ENCODE assay signal across 8 mouse cellular contexts in genomic region chr2:91963443-91963932, GRCm38 (mm10). TPM values are rescaled to one million over a fixed set of nuclear protein-coding genes. Genes with fewer than 3 reads are reported as not detected.
A peak's percentile ranks its signal among the peaks of the same experiment; 100 is the strongest.
DNase-seq lines count a peak whose midpoint lies in the region; ATAC-seq lines count a peak whose summit lies in the region.

No protein-coding gene starts in this region.

- peak; percentile 87 for ATAC-seq in heart, embryonic 14.5 days (ENCODE audit: insufficient number of reproducible peaks, insufficient read depth, low FRiP score, low read depth)
- peak; percentile 92 for ATAC-seq in liver, embryonic 12.5 days

- H3K4me2 ChIP-seq in heart, embryonic 14.5 days (ENCODE audit: low read length) = peak overlapping the region; percentile 97
- peak overlapping the region; percentile 98 for H3K4me2 ChIP-seq in liver, embryonic 12.5 days

- H3K4me1 ChIP-seq in heart, embryonic 14.5 days (ENCODE audit: control insufficient read depth in 2 of 2, insufficient read depth in 2 of 2, low read length in 2 of 2) = peaks cover 34 to 46% of the 10 kb centered on the region in 2 experiments
- H3K4me1 ChIP-seq in liver, embryonic 12.5 days = peaks cover 71% of the 10 kb centered on the region

- peak; percentile 96 to 97 for DNase-seq in CD8-positive naive resting alpha-beta T cell, adult 2 months (ENCODE audit: low read depth in 2 of 2, low spot score in 2 of 2)
- peak; percentile 75 for DNase-seq in c-Kit-negative CD71-positive TER-119-positive erythroid progenitor cells, embryonic 14.5 days (ENCODE audit: low read depth, low spot score)
- DNase-seq in fibroblast of lung, adult 2 months (ENCODE audit: low read depth) = peak; percentile 74
- DNase-seq in kidney, postnatal 14 days = peak; percentile 98
- peak; percentile 96 for DNase-seq in naive thymus-derived CD4-positive, alpha-beta T cell, adult 2 months (ENCODE audit: low read depth)
- peak; percentile 96 for DNase-seq in splenic B cell, adult 2 months (ENCODE audit: low read depth, low spot score)

- peak overlapping the region; percentile 30 to 86 for H3K27ac ChIP-seq in heart, embryonic 14.5 days (replicated peaks in 1 of 2; ENCODE audit: control insufficient read depth in 1 of 2, insufficient read depth in 1 of 2, low read depth in 2 of 2, low read length in 2 of 2)
- peak overlapping the region; percentile 88 for H3K27ac ChIP-seq in liver, embryonic 12.5 days

- no peaks in the 10 kb centered on the region for H3K36me3 ChIP-seq in heart, embryonic 14.5 days (ENCODE audit: control insufficient read depth, insufficient read depth, low read length)
- H3K36me3 ChIP-seq in liver, embryonic 12.5 days = peaks cover 22% of the 10 kb centered on the region
- peaks cover 2% of the 10 kb centered on the region for H3K36me3 ChIP-seq in splenic B cell, adult 2 months (ENCODE audit: control insufficient read depth, insufficient read depth, low read length, poor library complexity, severe bottlenecking)

- H3K9ac ChIP-seq in heart, embryonic 14.5 days (ENCODE audit: low read length) = peak overlapping the region; percentile 95
- H3K9ac ChIP-seq in liver, embryonic 12.5 days = peak overlapping the region; percentile 90

- H3K27me3 ChIP-seq in heart, embryonic 14.5 days (ENCODE audit: control insufficient read depth, insufficient read depth, low read length) = no peaks in the 10 kb centered on the region
- H3K27me3 ChIP-seq in liver, embryonic 12.5 days (replicated peaks) = peaks cover 32% of the 10 kb centered on the region
- H3K27me3 ChIP-seq in splenic B cell, adult 2 months (ENCODE audit: control insufficient read depth, insufficient read depth, low read length, poor library complexity, severe bottlenecking) = no peaks in the 10 kb centered on the region

- no peaks in the 10 kb centered on the region for H3K9me3 ChIP-seq in heart, embryonic 14.5 days (ENCODE audit: control insufficient read depth, low read length)
- H3K9me3 ChIP-seq in liver, embryonic 12.5 days (replicated peaks) = no peaks in the 10 kb centered on the region

- 0% methylated on average over 30 of the region's 57 CpGs for WGBS in heart, embryonic 14.5 days
- under 1% methylated on average over 44 of the region's 57 CpGs for WGBS in liver, embryonic 12.5 days (ENCODE audit: insufficient replicate concordance)

- H3K4me3 ChIP-seq in heart, embryonic 14.5 days (ENCODE audit: control insufficient read depth in 1 of 2, insufficient read depth in 1 of 2, low read depth in 1 of 2, low read length in 2 of 2) = peak overlapping the region; percentile 90 to 92
- peak overlapping the region; percentile 90 for H3K4me3 ChIP-seq in liver, embryonic 12.5 days

RNA-seq across cellular contexts. Expression of gene Dgkz, which starts 12.2 kb away (rescaled TPM):
- polyA plus RNA-seq in heart, embryonic 14.5 days (2014; fragmentation: Nextera tagmentation; extraction: Ambion mirVana) = 47.8 and 48.2 TPM in 2 replicates
- polyA plus RNA-seq in liver, embryonic 12.5 days (2016; fragmentation: Nextera tagmentation; extraction: Ambion mirVana) = 46.9 and 48.8 TPM in 2 replicates

RNA-seq across cellular contexts. Expression of gene Gm9821, which starts 18.0 kb away (rescaled TPM):
- polyA plus RNA-seq in heart, embryonic 14.5 days (2014; fragmentation: Nextera tagmentation; extraction: Ambion mirVana) = 2.8 and 3.5 TPM in 2 replicates
- 2.3 and 2.5 TPM in 2 replicates for polyA plus RNA-seq in liver, embryonic 12.5 days (2016; fragmentation: Nextera tagmentation; extraction: Ambion mirVana)

RNA-seq across cellular contexts. Expression of gene Mdk, which starts 31.4 kb away (rescaled TPM):
- 352 and 435 TPM in 2 replicates for polyA plus RNA-seq in heart, embryonic 14.5 days (2014; fragmentation: Nextera tagmentation; extraction: Ambion mirVana)
- polyA plus RNA-seq in liver, embryonic 12.5 days (2016; fragmentation: Nextera tagmentation; extraction: Ambion mirVana) = 137 and 140 TPM in 2 replicates

RNA-seq across cellular contexts. Expression of gene Chrm4, which starts 36.4 kb away (rescaled TPM):
- polyA plus RNA-seq in heart, embryonic 14.5 days (2014; fragmentation: Nextera tagmentation; extraction: Ambion mirVana) = not detected in 2 replicates
- polyA plus RNA-seq in liver, embryonic 12.5 days (2016; fragmentation: Nextera tagmentation; extraction: Ambion mirVana) = 0.17 TPM in 1 of 2 replicates, not detected in the other

Comparison
In these comparisons a context has a peak if more than half of its experiments do, and no peak if none do; other contexts are left out.
1. Peak in every context shown above with its lines: DNase-seq, ATAC-seq, H3K4me3 ChIP-seq and H3K27ac ChIP-seq.